Mouse (Mus musculus): ENCODE measurements around the gene Gnmt. TPM values are rescaled to one million over a fixed set of nuclear protein-coding genes. Genes with fewer than 3 reads are reported as not detected.
"Not testable (repeated sequence)": the region's sequence is repeated elsewhere in the genome, so short reads cannot be mapped to it uniquely, and the experiment has no call there.

Gene Gnmt
- polyA plus RNA-seq, 1 experiment from 2014 or later = 0.21 TPM

DNA sequence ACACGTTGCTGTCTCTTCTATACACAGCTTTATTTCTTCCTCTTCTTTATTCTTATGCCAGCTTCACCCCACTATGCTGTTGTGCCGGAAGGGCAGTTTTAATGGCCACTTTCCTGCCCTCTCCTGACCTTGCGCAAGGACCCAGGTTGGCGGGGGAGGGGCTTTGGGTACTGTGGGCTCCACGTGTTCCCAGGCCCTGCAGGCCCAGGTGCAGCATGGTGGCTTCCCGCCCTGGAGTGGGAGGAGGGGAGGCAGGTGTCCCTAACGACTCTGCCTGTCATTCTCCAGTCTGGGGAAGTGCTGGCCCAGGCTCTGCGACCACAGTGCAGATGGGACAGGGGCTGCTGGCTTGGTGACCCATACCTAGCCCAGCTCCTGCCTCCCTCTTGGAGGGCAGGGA is 38.9 kb upstream of the Gnmt start:
- H3K27me3 ChIP-seq = no peaks in the 10 kb centered on the region
- TF ChIP-seq CTCF (IDR thresholded peaks at IDR 0.05) = no peak
- ATAC-seq (no peak), DNase-seq (ENCODE audit: low read depth, low spot score) (no peak)
- POLR2A ChIA-PET = no interaction called here
- in situ Hi-C loops (cut with MboI; ENCODE audit: low pct_unique_long_range_greater_than_20kb) = no loop called here
- CTCF ChIA-PET = interaction anchor here (1.3 kb wide), 1 partner anchor 8 kb away, joined by 3 read pairs; no protein-coding TSS in a partner anchor

DNA sequence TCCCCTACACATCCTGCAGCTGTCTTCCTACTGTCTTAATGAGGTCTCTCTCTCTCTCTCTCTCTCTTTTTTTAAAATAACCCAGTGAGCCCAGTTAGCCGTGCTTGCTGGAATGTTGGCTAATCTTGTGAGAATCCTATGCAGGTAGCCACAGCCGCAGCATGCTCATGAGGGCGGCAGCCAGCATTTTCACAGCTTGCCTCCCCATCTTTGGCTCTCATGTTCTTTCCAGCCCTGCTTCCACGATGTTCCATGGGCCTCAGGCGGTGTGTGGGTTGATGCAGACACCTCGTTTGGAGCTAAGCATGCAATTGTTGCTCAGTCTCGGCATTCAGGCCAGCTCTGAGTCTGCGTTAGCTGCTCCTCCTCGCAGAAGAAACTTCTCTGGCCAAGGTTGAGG is 35.9 kb upstream of the Gnmt start:
- H3K27me3 ChIP-seq; DNase-seq (ENCODE audit: low read depth, low spot score); ATAC-seq; in situ Hi-C loops (cut with MboI; ENCODE audit: low pct_unique_long_range_greater_than_20kb); CTCF ChIA-PET: not testable (repeated sequence)
- POLR2A ChIA-PET = interaction anchor here (0.8 kb wide), 1 partner anchor 13 kb away, joined by 4 read pairs; the partner anchor contains the start of gene Cnpy3

DNA sequence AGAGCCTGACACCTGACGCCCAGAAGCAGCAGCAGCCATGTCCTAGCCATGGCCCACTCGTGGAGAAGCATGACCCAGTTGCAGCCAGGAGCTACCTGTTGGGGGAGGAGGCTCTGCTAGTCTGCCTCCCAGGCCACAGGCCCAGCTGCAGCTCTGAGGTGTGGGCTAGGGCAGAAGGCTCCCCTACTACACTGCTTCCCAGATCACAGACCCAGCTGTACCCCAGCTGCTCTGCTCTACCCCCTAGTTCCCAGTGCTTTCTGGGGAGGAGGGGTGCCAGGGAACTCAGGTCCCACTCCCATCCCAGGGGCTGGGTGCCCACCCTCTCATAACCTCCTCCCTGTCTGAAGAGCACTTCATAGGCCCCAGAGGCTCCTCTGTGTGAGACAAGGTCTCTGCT is 34.6 kb upstream of the Gnmt start, which contains the start of gene Ptcra:
Gene Ptcra (minus strand): TSS at position 169 of the 400 bp plus-strand sequence.
- no peaks in the 10 kb centered on the region for H3K27me3 ChIP-seq
- no peak for DNase-seq (ENCODE audit: low read depth, low spot score)
- no peak for ATAC-seq
- ChIA-PET CTCF (no interaction called here), POLR2A (no interaction called here)
- in situ Hi-C loops (cut with MboI; ENCODE audit: low pct_unique_long_range_greater_than_20kb) = no loop called here
- TF ChIP-seq CTCF (IDR thresholded peaks at IDR 0.05) = no peak

DNA sequence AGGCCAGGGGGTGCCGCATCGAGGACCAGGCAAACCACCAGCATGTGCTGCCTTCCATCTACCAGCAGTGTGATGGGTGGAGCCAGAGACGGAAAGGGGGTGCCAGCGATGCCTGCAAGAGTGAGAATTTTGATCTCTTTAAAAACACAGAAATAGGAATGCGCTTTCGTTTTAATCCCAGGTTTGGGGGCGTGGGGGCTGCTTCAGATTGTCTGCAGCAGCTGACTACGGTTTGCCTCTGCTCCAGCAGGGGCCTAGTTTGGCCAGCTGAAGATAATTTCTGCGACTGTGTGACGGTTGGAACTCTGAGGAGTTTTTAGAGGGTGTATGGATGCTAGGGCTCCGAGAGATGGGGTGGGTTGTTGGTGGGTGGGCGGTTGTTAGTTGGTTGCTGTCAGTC is 29.8 kb upstream of the Gnmt start:
- in situ Hi-C loops (cut with MboI; ENCODE audit: low pct_unique_long_range_greater_than_20kb) = no loop called here
- ChIA-PET POLR2A (no interaction called here), CTCF (no interaction called here)
- peaks cover 6% of the 10 kb centered on the region for H3K27me3 ChIP-seq
- no peak for ATAC-seq
- TF ChIP-seq CTCF (IDR thresholded peaks at IDR 0.05) = no peak
- no peak for DNase-seq (ENCODE audit: low read depth, low spot score)

DNA sequence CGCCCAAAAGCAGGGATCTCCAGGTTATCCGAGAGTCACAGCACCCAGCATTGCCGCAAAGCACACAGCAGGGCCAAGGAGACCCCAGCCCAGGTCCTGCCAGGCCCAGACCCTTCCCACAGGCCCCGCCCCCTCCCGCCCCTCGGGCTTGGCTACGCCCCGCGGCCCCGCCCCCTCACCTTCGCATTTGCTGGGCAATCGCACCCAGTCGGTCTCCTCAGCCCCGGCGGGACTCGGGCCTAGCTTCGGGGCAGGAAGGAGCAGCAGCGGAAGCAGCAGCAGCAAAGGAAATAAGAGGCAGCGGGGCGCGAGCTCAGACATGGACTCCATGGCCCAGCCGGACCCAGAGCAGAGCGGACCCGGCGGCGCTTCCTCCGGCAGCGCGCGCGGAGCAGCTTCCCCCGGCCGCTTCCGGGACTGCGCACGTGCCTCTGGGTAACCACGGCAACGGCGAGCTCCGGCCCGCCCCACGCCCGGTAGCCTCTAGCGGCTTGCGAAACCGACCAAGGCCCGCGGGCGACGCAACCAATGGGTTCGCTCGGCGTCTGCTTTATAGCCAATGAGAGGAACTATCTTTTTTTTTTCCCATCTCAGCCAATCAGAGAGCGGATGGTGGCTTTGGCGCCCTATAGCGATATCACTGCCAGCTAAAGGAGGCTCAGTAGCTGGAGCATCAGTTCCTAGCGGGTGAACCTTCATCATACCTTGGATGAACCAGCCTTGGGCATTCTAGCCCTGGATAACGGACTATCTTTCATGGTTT is 23.0 kb upstream of the Gnmt start, which contains the start of gene Cnpy3:
Gene Cnpy3 (minus strand): TSS at position 421 of the 763 bp plus-strand sequence.
- POLR2A ChIA-PET = interaction anchor here (0.8 to 2.5 kb wide), 4 partner anchors 10 to 92 kb away, joined by 3 to 5 read pairs (median 4); partner anchors contain the start of gene 2310039H08Rik
- no peak for TF ChIP-seq CTCF (IDR thresholded peaks at IDR 0.05)
- CTCF ChIA-PET = no interaction called here
- ATAC-seq (peak; percentile 89), DNase-seq (ENCODE audit: low read depth, low spot score) (peak; percentile 84)
- peaks cover 6% of the 10 kb centered on the region for H3K27me3 ChIP-seq
- in situ Hi-C loops (cut with MboI; ENCODE audit: low pct_unique_long_range_greater_than_20kb) = no loop called here

DNA sequence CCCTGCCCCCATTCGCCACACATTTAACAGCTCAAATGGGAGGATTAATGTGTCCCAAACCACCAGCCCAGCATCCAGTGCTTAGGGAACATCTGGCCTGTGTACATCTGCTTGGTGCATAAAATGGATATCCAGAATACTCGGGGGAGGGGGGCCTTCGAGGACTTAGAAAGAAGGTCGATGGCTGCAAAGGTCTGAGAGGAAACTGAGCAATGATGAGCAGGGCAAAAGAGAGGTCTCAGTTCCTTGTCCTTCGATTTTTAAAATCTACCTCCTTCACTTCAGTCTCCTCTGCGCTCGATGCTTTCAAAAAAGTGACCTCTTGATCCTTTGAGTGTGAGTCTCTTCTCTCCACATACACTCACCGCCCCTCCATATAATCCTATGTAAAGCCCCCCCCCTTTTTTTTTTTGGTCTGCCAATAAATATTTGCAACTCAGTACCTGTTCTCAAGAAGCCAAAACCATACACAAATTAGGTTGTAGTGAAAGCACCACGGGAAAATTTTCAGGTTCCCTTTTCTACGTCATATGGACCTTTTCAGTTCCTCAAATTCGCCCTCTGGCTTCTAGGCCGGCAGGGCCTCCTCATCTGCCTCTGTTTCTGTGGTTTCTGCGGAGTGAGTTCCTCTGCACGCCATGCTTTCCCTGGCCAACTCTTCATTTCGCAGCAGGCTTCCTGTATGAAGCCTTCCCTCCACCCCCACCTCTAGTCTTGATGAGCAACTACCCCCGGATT is 22.3 kb upstream of the Gnmt start:
- DNase-seq (ENCODE audit: low read depth, low spot score) = no peak
- in situ Hi-C loops (cut with MboI; ENCODE audit: low pct_unique_long_range_greater_than_20kb) = no loop called here
- CTCF ChIA-PET = no interaction called here

DNA sequence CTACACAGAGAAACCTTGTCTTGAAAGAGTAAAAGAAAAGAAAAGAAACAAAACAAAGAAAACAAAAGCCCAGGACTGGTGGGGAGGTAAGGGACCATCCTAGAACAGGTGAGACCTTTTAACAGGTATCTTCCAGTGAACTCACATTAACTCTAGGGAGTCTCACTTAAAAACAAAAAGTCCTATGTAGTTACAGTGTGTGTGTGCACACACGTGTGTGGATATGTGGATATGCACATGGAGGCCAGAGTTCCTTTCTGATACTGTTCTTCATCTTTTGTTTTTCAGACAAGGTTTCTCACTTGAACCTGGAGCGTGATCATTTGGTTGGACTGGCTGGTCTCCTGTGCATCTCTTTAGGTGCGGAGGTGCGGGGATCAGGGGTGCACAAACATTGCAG is 21.6 kb upstream of the Gnmt start:
- DNase-seq (ENCODE audit: low read depth, low spot score) (no peak), ATAC-seq (no peak)
- TF ChIP-seq CTCF (IDR thresholded peaks at IDR 0.05) = no peak
- CTCF ChIA-PET = no interaction called here
- in situ Hi-C loops (cut with MboI; ENCODE audit: low pct_unique_long_range_greater_than_20kb) = no loop called here
- no peaks in the 10 kb centered on the region for H3K27me3 ChIP-seq
- POLR2A ChIA-PET = no interaction called here

More for the DNA sequence above, 22.3 kb upstream of the Gnmt start:
- H3K27me3 ChIP-seq = peaks cover 4% of the 10 kb centered on the region
- no peak for ATAC-seq
- TF ChIP-seq CTCF (IDR thresholded peaks at IDR 0.05) = no peak
- POLR2A ChIA-PET = interaction anchor here (1.0 to 2.5 kb wide), 3 partner anchors 9 to 21 kb away, joined by 3 to 5 read pairs (median 4); partner anchors contain the start of gene 2310039H08Rik

DNA sequence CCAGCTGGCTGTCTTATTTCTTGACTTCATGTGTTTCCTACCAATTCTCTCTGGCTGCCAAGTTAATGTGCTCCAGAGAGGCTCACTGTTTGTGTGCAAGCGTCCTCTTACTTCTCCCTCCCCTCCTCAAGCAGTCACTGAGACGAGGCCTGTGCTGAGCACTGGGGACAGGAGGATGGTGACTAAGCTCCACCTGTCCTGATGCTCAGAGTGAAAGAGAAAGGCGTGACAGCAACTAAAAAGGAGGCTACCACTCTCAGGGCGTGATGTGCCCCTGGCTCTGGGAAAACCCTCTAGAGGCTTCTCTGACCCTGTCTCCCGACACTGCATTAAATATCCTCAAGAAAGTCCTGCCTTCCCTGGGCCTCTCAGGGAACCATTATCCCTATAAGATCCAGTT is 20.3 kb upstream of the Gnmt start:
- ChIA-PET POLR2A (no interaction called here), CTCF (no interaction called here)
- DNase-seq (ENCODE audit: low read depth, low spot score) = no peak
- ATAC-seq = no peak
- no peaks in the 10 kb centered on the region for H3K27me3 ChIP-seq
- in situ Hi-C loops (cut with MboI; ENCODE audit: low pct_unique_long_range_greater_than_20kb) = no loop called here
- no peak for TF ChIP-seq CTCF (IDR thresholded peaks at IDR 0.05)

DNA sequence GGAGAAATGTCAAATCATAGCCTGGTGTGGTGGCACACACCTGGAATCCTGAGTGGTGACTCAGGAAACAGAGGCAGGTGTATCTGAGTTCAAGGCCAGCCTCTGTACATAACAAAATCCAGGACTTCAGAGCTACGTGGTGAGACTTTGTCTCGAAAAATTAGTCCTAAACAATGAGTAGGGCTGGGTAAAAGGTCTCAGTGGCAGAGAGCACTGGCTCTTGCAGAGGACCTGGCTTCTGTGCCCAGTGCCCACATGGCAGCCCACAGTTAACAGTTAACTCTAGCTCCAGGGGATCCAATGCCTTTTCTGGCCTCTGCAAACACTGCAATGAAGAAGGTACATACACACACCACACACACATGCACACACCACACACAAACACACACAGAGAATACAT is 18.8 kb upstream of the Gnmt start:
- in situ Hi-C loops (cut with MboI; ENCODE audit: low pct_unique_long_range_greater_than_20kb) = no loop called here
- DNase-seq (ENCODE audit: low read depth, low spot score) (no peak), ATAC-seq (no peak)
- H3K27me3 ChIP-seq = no peaks in the 10 kb centered on the region
- POLR2A ChIA-PET = interaction anchor here (0.8 kb wide), 1 partner anchor 46 kb away, joined by 4 read pairs; no protein-coding TSS in a partner anchor
- TF ChIP-seq CTCF (IDR thresholded peaks at IDR 0.05) = no peak
- CTCF ChIA-PET = no interaction called here

DNA sequence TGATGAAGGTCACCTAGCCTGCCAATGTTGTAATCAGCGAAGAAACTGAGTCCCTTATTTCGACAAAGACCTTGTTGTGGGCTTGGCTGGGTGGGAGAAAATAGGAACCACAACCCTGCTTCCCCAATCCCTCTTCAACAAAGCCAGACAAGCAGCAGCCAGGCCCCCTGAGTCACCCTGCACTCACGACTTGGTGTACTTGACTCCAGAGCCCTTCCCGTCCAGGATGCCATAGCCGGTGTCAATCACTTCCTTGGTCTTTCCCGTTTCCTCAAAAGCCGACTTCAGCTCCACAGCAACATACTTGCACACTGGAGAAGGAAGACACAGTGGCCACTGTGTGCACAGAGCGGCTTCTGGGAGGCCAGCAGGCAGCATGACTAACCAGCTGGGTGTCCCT is 18.3 kb upstream of the Gnmt start:
- in situ Hi-C loops (cut with MboI; ENCODE audit: low pct_unique_long_range_greater_than_20kb) = no loop called here
- DNase-seq (ENCODE audit: low read depth, low spot score) = no peak
- POLR2A ChIA-PET = no interaction called here
- H3K27me3 ChIP-seq = no peaks in the 10 kb centered on the region
- CTCF ChIA-PET = no interaction called here
- TF ChIP-seq CTCF (IDR thresholded peaks at IDR 0.05) = no peak
- no peak for ATAC-seq

DNA sequence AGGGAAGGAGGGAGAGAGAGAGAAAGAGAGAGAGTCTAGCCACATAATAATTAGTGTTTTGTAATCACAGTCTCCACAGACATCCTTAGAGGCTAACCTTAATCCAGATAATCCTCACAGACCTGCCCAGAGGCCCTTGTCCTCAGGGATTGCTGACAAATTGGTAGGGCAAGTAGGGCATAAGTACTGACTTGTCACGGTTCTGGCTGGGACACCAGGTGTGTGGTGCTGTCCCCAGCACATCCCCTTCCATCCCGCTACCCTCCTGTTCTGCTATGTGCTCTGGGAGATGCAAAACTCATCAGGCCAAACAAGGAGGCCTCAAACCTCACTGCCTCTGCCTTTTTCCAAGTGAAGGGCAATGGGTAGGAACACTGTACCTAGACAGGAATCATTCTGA is 16.5 kb upstream of the Gnmt start:
- DNase-seq (ENCODE audit: low read depth, low spot score) = no peak
- ATAC-seq = no peak
- POLR2A ChIA-PET = no interaction called here
- no peaks in the 10 kb centered on the region for H3K27me3 ChIP-seq
- TF ChIP-seq CTCF (IDR thresholded peaks at IDR 0.05) = no peak
- CTCF ChIA-PET = interaction anchor here (1.2 to 1.5 kb wide), 2 partner anchors 12 to 14 kb away, joined by 3 read pairs; no protein-coding TSS in a partner anchor
- in situ Hi-C loops (cut with MboI; ENCODE audit: low pct_unique_long_range_greater_than_20kb) = no loop called here
